Mouse (Mus musculus) embryonic facial prominence, embryonic 12.5 days (tissue): ENCODE results near the gene Spint3. TPM values are rescaled to one million over a fixed set of nuclear protein-coding genes. Genes with fewer than 3 reads are reported as not detected.

Source experiments
- ATAC-seq: fragments of 200-750 bp; cut with Nextera tagmentation; 2 replicates; pipeline ENCODE4 v1.8.0; 2017; ENCODE audit not compliant: insufficient number of reproducible peaks, insufficient read depth, low FRiP score, low TSS enrichment
- H3K27ac ChIP-seq: fragments of 300-500 bp; sonication (generic); 2 replicates; pipeline ENCODE4 v1.5.1; 2016; ENCODE audit warnings: mild to moderate bottlenecking
- H3K27me3 ChIP-seq: fragments of 300-500 bp; sonication (generic); 2 replicates; pipeline ENCODE4 v1.6.1; 2016; ENCODE audit warnings: mild to moderate bottlenecking, moderate library complexity
- H3K36me3 ChIP-seq: fragments of 300-500 bp; sonication (generic); 2 replicates; pipeline ENCODE4 v1.6.1; 2016; ENCODE audit warnings: mild to moderate bottlenecking
- H3K4me1 ChIP-seq: fragments of 300-500 bp; sonication (generic); 2 replicates; pipeline ENCODE4 v1.6.1; 2016
- H3K4me2 ChIP-seq: fragments of 300-500 bp; sonication (generic); replicated peaks from 2 replicates; pipeline ENCODE4 v1.6.1; 2016; ENCODE audit warnings: mild to moderate bottlenecking, moderate library complexity
- H3K4me3 ChIP-seq: fragments of 300-500 bp; sonication (generic); 2 replicates; pipeline ENCODE4 v1.5.1; 2016; ENCODE audit warnings: mild to moderate bottlenecking
- H3K9ac ChIP-seq: fragments of 300-500 bp; sonication (generic); 2 replicates; pipeline ENCODE4 v1.6.1; 2016; ENCODE audit warnings: mild to moderate bottlenecking, moderate library complexity
- H3K9me3 ChIP-seq: fragments of 300-500 bp; sonication (generic); 2 replicates; pipeline ENCODE4 v1.6.1; 2016; ENCODE audit warnings: mild to moderate bottlenecking, moderate library complexity
- WGBS: fragments of 180-500 bp; shearing (Covaris S2); methylation state at CpG from one replicate; pipeline ENCODE4 v1.1.7; 2016; 5-methylcytosine and 5-hydroxymethylcytosine counted together
- polyA plus RNA-seq: library from polyadenylated mRNA; unstranded; fragments of >200 nt; fragmentation: Nextera tagmentation; extraction: Ambion mirVana; gene quantifications from 2 replicates; pipeline ENCODE4 v1.2.1, GENCODE M21; 2016

The Spint3 gene
- polyA plus RNA-seq, 1 experiment from 2014 or later, result not detected

GRCm38 (mm10) chr2:164567460-164567859 lies 5.8 kb downstream of the Spint3 start:
- no peak for ATAC-seq
- Histone ChIP-seq H3K4me1 (peaks cover 15% of the 10 kb centered on the region), H3K27me3 (0 out of 2 replicates have a peak, but pooled peaks cover 3% of the 10 kb centered on the region), H3K27ac (no peak overlapping the region), H3K4me2 (no peak overlapping the region), H3K9me3 (no peaks in the 10 kb centered on the region), H3K36me3 (peaks cover 3% of the 10 kb centered on the region; the same call in 1 of the 2 replicates), H3K4me3 (no peak overlapping the region), H3K9ac (no peak overlapping the region)
- 91% methylated on average over 5 of the region's 5 CpGs for WGBS

GRCm38 (mm10) chr2:164566997-164567396 lies 6.3 kb downstream of the Spint3 start:
- WGBS, result 82% methylated on average over 2 of the region's 2 CpGs
- no peak overlapping the region for H3K4me2 ChIP-seq

GRCm38 (mm10) chr2:164564346-164564745 lies 8.9 kb downstream of the Spint3 start:
- H3K4me1 ChIP-seq, result peaks cover 18% of the 10 kb centered on the region
- ATAC-seq, result no peak
- H3K9ac ChIP-seq, result 0 out of 2 replicates have a peak overlapping the region, but pooled peaks have one; percentile 69
- no peaks in the 10 kb centered on the region for H3K9me3 ChIP-seq
- H3K36me3 ChIP-seq, result peaks cover 3% of the 10 kb centered on the region; the same call in 1 of the 2 replicates
- H3K4me2 ChIP-seq, result peak overlapping the region; percentile 92; the same call in 1 of the 2 replicates
- 0 out of 2 replicates have a peak, but pooled peaks cover 3% of the 10 kb centered on the region for H3K27me3 ChIP-seq
- H3K27ac ChIP-seq, result no peak overlapping the region
- no peak overlapping the region for H3K4me3 ChIP-seq
- WGBS, result 65% methylated on average over 5 of the region's 5 CpGs

More at GRCm38 (mm10) chr2:164566997-164567396, 6.3 kb downstream of the Spint3 start:
- Histone ChIP-seq H3K4me3 (no peak overlapping the region), H3K9me3 (no peaks in the 10 kb centered on the region), H3K36me3 (peaks cover 3% of the 10 kb centered on the region; the same call in 1 of the 2 replicates), H3K27me3 (0 out of 2 replicates have a peak, but pooled peaks cover 3% of the 10 kb centered on the region), H3K4me1 (peaks cover 18% of the 10 kb centered on the region), H3K9ac (no peak overlapping the region), H3K27ac (no peak overlapping the region)
- no peak for ATAC-seq

GRCm38 (mm10) chr2:164563339-164564038 lies 9.8 kb downstream of the Spint3 start:
- Histone ChIP-seq H3K4me2 (peak overlapping the region; percentile 92), H3K27me3 (0 out of 2 replicates have a peak, but pooled peaks cover 3% of the 10 kb centered on the region), H3K4me1 (peaks cover 18% of the 10 kb centered on the region), H3K36me3 (peaks cover 3% of the 10 kb centered on the region; the same call in 1 of the 2 replicates), H3K4me3 (peak overlapping the region; percentile 44), H3K27ac (peak overlapping the region; percentile 63), H3K9ac (peak overlapping the region; percentile 69), H3K9me3 (no peaks in the 10 kb centered on the region)
- ATAC-seq, result peak; percentile 48; the same call in 1 of the 2 replicates
- under 1% methylated on average over 32 of the region's 32 CpGs for WGBS

- H3K9me3 ChIP-seq, result no peaks in the 10 kb centered on the region
- peak within 1 kb of the TSS; percentile 44 for H3K4me3 ChIP-seq
- H3K9ac ChIP-seq, result peak within 1 kb of the TSS; percentile 69
- 3% methylated on average over 24 of the region's 24 CpGs for WGBS
- peak within 1 kb of the TSS; percentile 92 for H3K4me2 ChIP-seq
- H3K27me3 ChIP-seq, result 0 out of 2 replicates have a peak, but pooled peaks cover 3% of the 10 kb centered on the region
- no peak for ATAC-seq
- peak within 1 kb of the TSS; percentile 63 for H3K27ac ChIP-seq
- H3K36me3 ChIP-seq, result peaks cover 3% of the 10 kb centered on the region; the same call in 1 of the 2 replicates
- peaks cover 18% of the 10 kb centered on the region for H3K4me1 ChIP-seq
These were observed 10.7 kb downstream of the Spint3 start, which contains the start of gene Wfdc2 for GRCm38 (mm10) chr2:164562391-164563188. Gene Wfdc2, plus strand, starts transcription at chr2:164562413.

GRCm38 (mm10) chr2:164560106-164560505 lies 13.2 kb downstream of the Spint3 start:
- H3K9ac ChIP-seq, result no peak overlapping the region
- 0 out of 2 replicates have a peak, but pooled peaks cover 3% of the 10 kb centered on the region for H3K27me3 ChIP-seq
- WGBS, result 87% methylated on average over 8 of the region's 8 CpGs
- H3K36me3 ChIP-seq, result no peaks in the 10 kb centered on the region
- peaks cover 18% of the 10 kb centered on the region for H3K4me1 ChIP-seq
- no peak for ATAC-seq
- no peak overlapping the region for H3K27ac ChIP-seq
- no peaks in the 10 kb centered on the region for H3K9me3 ChIP-seq
- no peak overlapping the region for H3K4me3 ChIP-seq
- no peak overlapping the region for H3K4me2 ChIP-seq

GRCm38 (mm10) chr2:164558991-164559645 lies 14.1 kb downstream of the Spint3 start:
- Histone ChIP-seq H3K9ac (no peak overlapping the region), H3K4me2 (no peak overlapping the region)

GRCm38 (mm10) chr2:164558426-164558825 lies 14.8 kb downstream of the Spint3 start:
- ATAC-seq, result no peak
- no peak overlapping the region for H3K4me2 ChIP-seq
- H3K27ac ChIP-seq, result no peak overlapping the region
- no peak overlapping the region for H3K4me3 ChIP-seq
- WGBS, result 85% methylated on average over 8 of the region's 8 CpGs
- no peak overlapping the region for H3K9ac ChIP-seq
- no peaks in the 10 kb centered on the region for H3K36me3 ChIP-seq
- H3K9me3 ChIP-seq, result no peaks in the 10 kb centered on the region
- no peaks in the 10 kb centered on the region for H3K27me3 ChIP-seq
- peaks cover 11% of the 10 kb centered on the region; the same call in 1 of the 2 replicates for H3K4me1 ChIP-seq

More at GRCm38 (mm10) chr2:164558991-164559645, 14.1 kb downstream of the Spint3 start:
- no peak for ATAC-seq
- Histone ChIP-seq H3K9me3 (no peaks in the 10 kb centered on the region), H3K27me3 (no peaks in the 10 kb centered on the region), H3K4me3 (no peak overlapping the region), H3K27ac (no peak overlapping the region), H3K36me3 (no peaks in the 10 kb centered on the region), H3K4me1 (peaks cover 14% of the 10 kb centered on the region)
- 41% methylated on average over 16 of the region's 16 CpGs for WGBS

GRCm38 (mm10) chr2:164551502-164551901 lies 21.8 kb downstream of the Spint3 start:
- H3K4me2 ChIP-seq, result no peak overlapping the region
- peaks cover 10% of the 10 kb centered on the region; the same call in 1 of the 2 replicates for H3K4me1 ChIP-seq
- no peak overlapping the region for H3K4me3 ChIP-seq
- H3K27me3 ChIP-seq, result no peaks in the 10 kb centered on the region
- H3K36me3 ChIP-seq, result no peaks in the 10 kb centered on the region
- no peak overlapping the region for H3K27ac ChIP-seq
- no peak overlapping the region for H3K9ac ChIP-seq
- WGBS, result 87% methylated on average over 9 of the region's 9 CpGs
- no peaks in the 10 kb centered on the region for H3K9me3 ChIP-seq
- ATAC-seq, result no peak

GRCm38 (mm10) chr2:164550895-164551269 lies 22.4 kb downstream of the Spint3 start:
- H3K4me3 ChIP-seq, result no peak overlapping the region
- WGBS, result 77% methylated on average over 2 of the region's 2 CpGs
- no peak for ATAC-seq

More at GRCm38 (mm10) chr2:164550895-164551269, 22.4 kb downstream of the Spint3 start:
- Histone ChIP-seq H3K9me3 (no peaks in the 10 kb centered on the region), H3K9ac (no peak overlapping the region), H3K36me3 (no peaks in the 10 kb centered on the region), H3K27ac (no peak overlapping the region), H3K4me1 (peaks cover 10% of the 10 kb centered on the region; the same call in 1 of the 2 replicates), H3K4me2 (no peak overlapping the region), H3K27me3 (no peaks in the 10 kb centered on the region)
